Mouse (Mus musculus) urinary bladder, postnatal 14 days (tissue): ENCODE data around the gene Cenpn.

ENCODE experiments used
- DNase-seq: peaks from one replicate; pipeline ENCODE4 v3.0.0; 2021; ENCODE audit warnings: low spot score

Cenpn gene

GRCm38 (mm10) chr8:116942284-116943058 lies 20.9 kb downstream of the Cenpn start:
- no peak for DNase-seq

GRCm38 (mm10) chr8:116943161-116943554 lies 21.6 kb downstream of the Cenpn start, which contains the start of gene Atmin:
Gene Atmin, plus strand, starts transcription at chr8:116943393.
- peak; percentile 87 for DNase-seq

GRCm38 (mm10) chr8:116943555-116944384 lies 22.2 kb downstream of the Cenpn start:
- DNase-seq: peak; percentile 24

- no peak for DNase-seq
Measured at GRCm38 (mm10) chr8:116944385-116944696, 22.8 kb downstream of the Cenpn start.

GRCm38 (mm10) chr8:116945169-116945910 lies 23.8 kb downstream of the Cenpn start:
- no peak for DNase-seq

- DNase-seq: no peak
Measured at GRCm38 (mm10) chr8:116946268-116946838, 24.8 kb downstream of the Cenpn start.

- no peak for DNase-seq
Measured at GRCm38 (mm10) chr8:116946851-116947250, 25.3 kb downstream of the Cenpn start.

- DNase-seq: no peak
Measured at GRCm38 (mm10) chr8:116947589-116947988, 26.1 kb downstream of the Cenpn start.

- peak; percentile 19 for DNase-seq
Measured at GRCm38 (mm10) chr8:116951369-116951768, 29.8 kb downstream of the Cenpn start.

- no peak for DNase-seq
Measured at GRCm38 (mm10) chr8:116951778-116952177, 30.2 kb downstream of the Cenpn start.

- no peak for DNase-seq
Measured at GRCm38 (mm10) chr8:116952428-116952827, 30.9 kb downstream of the Cenpn start.

GRCm38 (mm10) chr8:116954415-116954814 lies 32.9 kb downstream of the Cenpn start:
- no peak for DNase-seq

- DNase-seq: no peak
Measured at GRCm38 (mm10) chr8:116969531-116969930, 48.0 kb downstream of the Cenpn start.

- DNase-seq: no peak
Measured at GRCm38 (mm10) chr8:116975066-116975465, 53.5 kb downstream of the Cenpn start.

GRCm38 (mm10) chr8:116975606-116976005 lies 54.1 kb downstream of the Cenpn start:
- no peak for DNase-seq

- no peak for DNase-seq
Measured at GRCm38 (mm10) chr8:116978052-116978451, 56.5 kb downstream of the Cenpn start.

GRCm38 (mm10) chr8:116978631-116979256 lies 57.2 kb downstream of the Cenpn start, which contains the start of gene 1700030J22Rik:
Gene 1700030J22Rik, minus strand, starts transcription at chr8:116978959.
- DNase-seq: peak; percentile 99

GRCm38 (mm10) chr8:116980117-116980516 lies 58.6 kb downstream of the Cenpn start:
- peak; percentile 62 for DNase-seq

GRCm38 (mm10) chr8:116989842-116990241 lies 68.3 kb downstream of the Cenpn start:
- no peak for DNase-seq
